ENCODE assay signal across 17 mouse cellular contexts in genomic region chr6:39036204-39036603, GRCm38 (mm10).
A peak's percentile ranks its signal among the peaks of the same experiment; 100 is the strongest.
DNase-seq lines count a peak whose midpoint lies in the region; ATAC-seq and TF ChIP-seq lines count a peak whose summit lies in the region.
"Had no signal": no experiment of that assay in that cellular context is flagged by ENCODE, and none has a peak within 500 bp of the region (broad histone marks: within the 10 kb centered on the region; RNA-seq: fewer than 3 reads in every experiment).

No protein-coding gene starts in this region.

- H3K9me3 ChIP-seq in kidney, embryonic 14.5 days (ENCODE audit: control insufficient read depth, low read length): no peaks in the 10 kb centered on the region
- H3K9me3 ChIP-seq in intestine, embryonic 15.5 days: no peaks in the 10 kb centered on the region
- H3K9me3 ChIP-seq: embryonic facial prominence, embryonic 10.5 days; forebrain, embryonic 13.5 days; heart, embryonic 15.5 days; hindbrain, embryonic 13.5 days had no signal

- no peak for ATAC-seq in kidney, embryonic 14.5 days (ENCODE audit: low FRiP score, low TSS enrichment)
- ATAC-seq in intestine, embryonic 15.5 days: no peak
- ATAC-seq: forebrain, embryonic 13.5 days; forebrain, postnatal 0 days; hindbrain, postnatal 0 days had no signal

- no peak overlapping the region for H3K4me3 ChIP-seq in kidney, adult 2 months (ENCODE audit: insufficient read depth, low read depth, low read length)
- no peak overlapping the region for H3K4me3 ChIP-seq in kidney, embryonic 14.5 days (ENCODE audit: low read length)
- H3K4me3 ChIP-seq in lung, adult 2 months (replicated peaks; ENCODE audit: extremely low read depth, low read depth, low read length): no peak overlapping the region
- no peak overlapping the region for H3K4me3 ChIP-seq in intestine, embryonic 15.5 days (replicated peaks)
- H3K4me3 ChIP-seq: embryonic facial prominence, embryonic 10.5 days; forebrain, embryonic 13.5 days; heart, adult 2 months; heart, embryonic 15.5 days; hindbrain, embryonic 13.5 days had no signal

- no peak overlapping the region for H3K27ac ChIP-seq in kidney, adult 2 months (ENCODE audit: insufficient read depth, low read depth, low read length)
- no peak overlapping the region for H3K27ac ChIP-seq in kidney, embryonic 14.5 days (ENCODE audit: low read depth, low read length)
- H3K27ac ChIP-seq in intestine, embryonic 15.5 days: no peak overlapping the region
- H3K27ac ChIP-seq: embryonic facial prominence, embryonic 10.5 days; forebrain, embryonic 13.5 days; heart, adult 2 months; heart, embryonic 15.5 days; hindbrain, embryonic 13.5 days; hindbrain, postnatal 0 days had no signal

- DNase-seq in kidney, adult 2 months: peak; percentile 60
- DNase-seq in lung, postnatal 10 days: peak; percentile 37
- no peak for DNase-seq in lung, adult 2 months
- peak; percentile 54 for DNase-seq in adrenal gland, postnatal 14 days
- DNase-seq: cerebellum, adult 2 months; forebrain, postnatal 0 days; gastrocnemius, postnatal 14 days; heart, adult 2 months; heart, postnatal 14 days had no signal

- TF ChIP-seq CTCF in kidney, adult 2 months (conservative IDR thresholded peaks at IDR 0.05; ENCODE audit: insufficient read depth, insufficient read length, low read depth, low read length): no peak
- TF ChIP-seq CTCF in lung, adult 2 months (IDR thresholded peaks at IDR 0.05; ENCODE audit: insufficient read depth, low read length): no peak

- no peaks in the 10 kb centered on the region for H3K36me3 ChIP-seq in kidney, adult 2 months (ENCODE audit: control insufficient read depth, insufficient read depth, low read length)
- H3K36me3 ChIP-seq in kidney, embryonic 14.5 days (ENCODE audit: control insufficient read depth, insufficient read depth, low read length): no peaks in the 10 kb centered on the region
- H3K36me3 ChIP-seq in intestine, embryonic 15.5 days: no peaks in the 10 kb centered on the region
- H3K36me3 ChIP-seq: embryonic facial prominence, embryonic 10.5 days; heart, embryonic 15.5 days; hindbrain, embryonic 13.5 days had no signal

- no peak overlapping the region for H3K9ac ChIP-seq in kidney, embryonic 14.5 days (ENCODE audit: low read depth, low read length)
- H3K9ac ChIP-seq in intestine, embryonic 15.5 days: no peak overlapping the region
- H3K9ac ChIP-seq: forebrain, embryonic 13.5 days; forebrain, postnatal 0 days; heart, embryonic 15.5 days; hindbrain, embryonic 13.5 days had no signal

- no peak overlapping the region for H3K4me2 ChIP-seq in kidney, embryonic 14.5 days (replicated peaks; ENCODE audit: low read depth, low read length)
- no peak overlapping the region for H3K4me2 ChIP-seq in intestine, embryonic 15.5 days (replicated peaks)
- H3K4me2 ChIP-seq: forebrain, embryonic 13.5 days; heart, embryonic 11.5 days; heart, embryonic 15.5 days; hindbrain, embryonic 13.5 days had no signal

- H3K27me3 ChIP-seq in kidney, adult 2 months (replicated peaks; ENCODE audit: control insufficient read depth, insufficient read depth, low read length): no peaks in the 10 kb centered on the region
- H3K27me3 ChIP-seq in kidney, embryonic 14.5 days (ENCODE audit: control insufficient read depth, insufficient read depth, low read length): no peaks in the 10 kb centered on the region
- H3K27me3 ChIP-seq in intestine, embryonic 15.5 days (replicated peaks): no peaks in the 10 kb centered on the region; the same call in 1 of the 2 replicates
- H3K27me3 ChIP-seq: forebrain, embryonic 13.5 days; heart, embryonic 15.5 days; hindbrain, embryonic 13.5 days had no signal

- no peak for TF ChIP-seq POLR2A in kidney, adult 2 months (IDR thresholded peaks at IDR 0.05; ENCODE audit: low read depth, low read length)
- no peak for TF ChIP-seq POLR2A in lung, adult 2 months (IDR thresholded peaks at IDR 0.05; ENCODE audit: borderline replicate concordance, extremely low read depth, low read depth, low read length)

- WGBS in kidney, adult 2 months: 73% methylated on average over 4 of the region's 4 CpGs
- 76% methylated on average over 4 of the region's 4 CpGs for WGBS in kidney, embryonic 14.5 days
- WGBS in lung, adult 2 months: 56% methylated on average over 4 of the region's 4 CpGs
- WGBS in intestine, embryonic 15.5 days: 71% methylated on average over 4 of the region's 4 CpGs

- 0 out of 2 replicates have a peak, but pooled peaks cover 3% of the 10 kb centered on the region for H3K4me1 ChIP-seq in kidney, adult 2 months (ENCODE audit: control insufficient read depth, insufficient read depth, low read length)
- H3K4me1 ChIP-seq in kidney, embryonic 14.5 days (ENCODE audit: control insufficient read depth, insufficient read depth, low read length): 0 out of 2 replicates have a peak, but pooled peaks cover 3% of the 10 kb centered on the region
- H3K4me1 ChIP-seq in lung, adult 2 months (ENCODE audit: control insufficient read depth, insufficient read depth, low read length): no peaks in the 10 kb centered on the region
- 0 out of 2 replicates have a peak, but pooled peaks cover 11% of the 10 kb centered on the region for H3K4me1 ChIP-seq in intestine, embryonic 15.5 days (replicated peaks)
